Mouse (Mus musculus) heart, embryonic 14.5 days (tissue): ENCODE measurements around the gene Fuca1. TPM values are rescaled to one million over a fixed set of nuclear protein-coding genes. Genes with fewer than 3 reads are reported as not detected.
A peak's percentile ranks its signal among the peaks of the same experiment; 100 is the strongest.
"Not testable (repeated sequence)": the region's sequence is repeated elsewhere in the genome, so short reads cannot be mapped to it uniquely, and the experiment has no call there.

ENCODE experiments used
- ATAC-seq: fragments of 200-750 bp; cut with Nextera tagmentation; 2 replicates; pipeline ENCODE4 v1.8.0; 2017; ENCODE audit warnings: low read depth, moderate TSS enrichment; ENCODE audit not compliant: insufficient number of reproducible peaks, insufficient read depth, low FRiP score
- H3K27ac ChIP-seq, 2 experiments: fragments of 200-500 bp in 1 of 2; fragments of 300-500 bp in 1 of 2; sonication (generic) in 1 of 2; replicated peaks in 1 of 2; 2 replicates each; pipeline ENCODE4 v1.5.1; 2012 to 2014; ENCODE audit warnings: low read depth in 2 of 2, low read length in 2 of 2, control low read depth in 1 of 2, mild to moderate bottlenecking in 1 of 2, mixed read lengths in 1 of 2; ENCODE audit not compliant: control insufficient read depth in 1 of 2, insufficient read depth in 1 of 2
- H3K27me3 ChIP-seq: fragments of 300-500 bp; sonication (generic); 2 replicates; pipeline ENCODE4 v1.6.1; 2014; ENCODE audit warnings: mild to moderate bottlenecking, low read length, control low read depth; ENCODE audit not compliant: control insufficient read depth, insufficient read depth
- H3K36me3 ChIP-seq: fragments of 300-500 bp; sonication (generic); 2 replicates; pipeline ENCODE4 v1.6.1; 2014; ENCODE audit warnings: mild to moderate bottlenecking, control low read depth, low read length, mixed read lengths; ENCODE audit not compliant: control insufficient read depth, insufficient read depth
- H3K4me1 ChIP-seq, 2 experiments: fragments of 200-500 bp in 1 of 2; fragments of 300-500 bp in 1 of 2; sonication (generic) in 1 of 2; 2 replicates each; pipeline ENCODE4 v1.6.1; 2012 to 2014; ENCODE audit warnings: low read length in 2 of 2, control low read depth in 1 of 2, mixed read lengths in 1 of 2; ENCODE audit not compliant: control insufficient read depth in 2 of 2, insufficient read depth in 2 of 2
- H3K4me2 ChIP-seq: fragments of 300-500 bp; sonication (generic); 2 replicates; pipeline ENCODE4 v1.6.1; 2014; ENCODE audit warnings: mild to moderate bottlenecking, low read length
- H3K4me3 ChIP-seq, 2 experiments: fragments of 200-500 bp in 1 of 2; fragments of 300-500 bp in 1 of 2; sonication (generic) in 1 of 2; 2 replicates each; pipeline ENCODE4 v1.5.1; 2012 to 2014; ENCODE audit warnings: low read length in 2 of 2, mild to moderate bottlenecking in 2 of 2, control low read depth in 1 of 2, low read depth in 1 of 2, moderate library complexity in 1 of 2; ENCODE audit not compliant: control insufficient read depth in 1 of 2, insufficient read depth in 1 of 2
- H3K9ac ChIP-seq: fragments of 300-500 bp; sonication (generic); 2 replicates; pipeline ENCODE4 v1.6.1; 2014; ENCODE audit warnings: mild to moderate bottlenecking, low read length
- H3K9me3 ChIP-seq: fragments of 300-500 bp; sonication (generic); 2 replicates; pipeline ENCODE4 v1.6.1; 2016; ENCODE audit warnings: low read length, control low read depth; ENCODE audit not compliant: control insufficient read depth
- WGBS: fragments of 180-500 bp; shearing (Covaris S2); extraction: QIAGEN DNeasy Blood & Tissue Kit; methylation state at CpG from one replicate; pipeline ENCODE4 v1.1.7; 2014; 5-methylcytosine and 5-hydroxymethylcytosine counted together
- polyA plus RNA-seq: library from polyadenylated mRNA; unstranded; fragments of >200 nt; fragmentation: Nextera tagmentation; extraction: Ambion mirVana; gene quantifications from 2 replicates; pipeline ENCODE4 v1.2.1, GENCODE M21; 2014

Fuca1 gene
- polyA plus RNA-seq, 1 experiment from 2014 or later, result 63.0 TPM

DNA sequence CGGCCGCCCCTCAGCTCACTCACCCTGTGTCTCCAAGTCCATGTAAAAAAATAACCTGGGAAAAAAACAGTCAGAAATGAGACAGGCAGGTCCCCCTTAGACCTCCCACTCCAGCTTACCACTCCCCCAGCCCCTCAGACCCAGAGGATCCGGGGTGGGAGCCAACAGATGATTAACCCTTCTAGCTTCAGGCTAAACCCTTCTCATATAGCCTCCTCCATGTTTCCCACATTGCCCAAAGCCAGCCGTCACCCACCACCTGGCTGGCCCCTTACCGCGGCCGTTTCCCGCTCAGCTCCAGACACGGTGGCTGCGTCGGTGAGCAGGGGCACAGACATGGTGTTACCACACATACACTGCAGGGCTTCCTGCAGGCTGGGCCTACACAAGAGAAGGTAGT lies 50.0 kb downstream of the Fuca1 start:
- Histone ChIP-seq H3K36me3 (peaks cover 64% of the 10 kb centered on the region), H3K4me1 (peaks cover 11 to 12% of the 10 kb centered on the region in 2 experiments), H3K9ac (no peak overlapping the region), H3K4me3 (no peak overlapping the region), H3K4me2 (no peak overlapping the region), H3K27ac (no peak overlapping the region), H3K9me3 (no peaks in the 10 kb centered on the region), H3K27me3 (no peaks in the 10 kb centered on the region)
- WGBS, result 90% methylated on average over 11 of the region's 11 CpGs
- ATAC-seq, result no peak

DNA sequence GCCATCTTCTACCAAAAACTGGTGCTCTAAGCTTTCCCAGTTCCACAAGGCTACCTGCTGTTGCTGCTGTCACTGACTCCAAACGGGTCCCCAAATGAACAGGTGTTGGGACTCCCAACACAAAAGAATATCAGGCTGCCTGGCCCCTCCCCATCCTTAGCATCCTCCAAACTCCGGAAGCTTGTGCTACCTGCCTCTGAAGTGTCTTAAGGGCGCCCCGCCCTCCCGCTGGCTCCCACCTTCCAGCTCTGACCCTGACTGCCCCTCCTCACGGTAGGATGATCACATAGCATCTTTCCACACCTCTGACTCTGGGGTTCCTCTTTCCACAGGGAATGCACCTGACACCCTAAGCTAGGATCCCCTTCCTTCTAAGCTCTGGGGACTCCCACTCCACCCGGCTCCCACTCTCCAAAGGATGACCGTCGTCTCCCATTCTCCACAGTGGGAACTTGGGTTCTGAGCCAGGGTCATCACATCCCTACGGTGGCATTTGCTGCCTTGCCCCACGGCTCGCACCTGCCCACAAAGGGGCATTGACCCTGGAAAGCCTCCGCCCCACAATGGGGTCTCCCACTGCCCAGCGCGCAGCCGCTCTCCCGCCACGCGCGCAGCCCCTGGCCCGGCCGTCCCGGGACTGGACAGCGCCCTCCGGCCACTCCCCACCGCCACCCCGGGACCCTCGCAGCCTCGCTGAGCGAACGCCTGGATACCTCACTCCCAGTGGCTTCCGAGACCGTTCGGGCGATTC lies 51.4 kb downstream of the Fuca1 start:
- WGBS, result under 1% methylated on average over 35 of the region's 35 CpGs
- Histone ChIP-seq H3K36me3 (peaks cover 65% of the 10 kb centered on the region), H3K27ac (peak overlapping the region in 1 of 2 experiments; percentile 45; a peak in 1 of 4 replicates), H3K9me3 (no peaks in the 10 kb centered on the region), H3K9ac (peak overlapping the region; percentile 96), H3K4me1 (peaks cover 11 to 12% of the 10 kb centered on the region in 2 experiments), H3K27me3 (no peaks in the 10 kb centered on the region), H3K4me3 (peak overlapping the region; percentile 75 to 97), H3K4me2 (peak overlapping the region; percentile 93)
- peak; percentile 11; the same call in 1 of the 2 replicates for ATAC-seq

DNA sequence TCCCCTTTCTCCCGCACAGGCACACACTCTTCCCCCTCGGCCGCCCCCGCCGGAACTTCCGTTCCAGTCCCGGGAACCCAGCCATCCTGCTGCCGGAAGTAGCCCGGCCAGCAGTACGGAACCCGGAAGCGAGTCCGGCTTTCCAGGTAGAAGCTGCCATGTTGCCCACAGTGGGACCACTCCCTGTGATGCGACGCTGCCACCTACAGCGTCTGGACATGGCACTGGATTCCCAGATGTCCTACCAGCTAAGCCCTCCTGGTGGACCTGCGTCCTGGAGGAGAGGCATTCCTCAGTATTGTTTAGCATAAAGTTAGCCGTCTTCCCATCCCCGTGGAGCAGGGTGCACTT lies 52.0 kb downstream of the Fuca1 start, which contains the start of gene Lypla2:
Lypla2 (minus strand) TSS at position 71 of the 351 bp plus-strand sequence.
- Histone ChIP-seq H3K9ac (peak within 1 kb of the TSS; percentile 96), H3K9me3 (no peaks in the 10 kb centered on the region), H3K4me3 (peak within 1 kb of the TSS; percentile 75 to 97), H3K4me1 (peaks cover 11 to 12% of the 10 kb centered on the region in 2 experiments), H3K27ac (peak within 1 kb of the TSS; percentile 23 to 45; a peak in 3 of 4 replicates), H3K4me2 (peak within 1 kb of the TSS; percentile 93), H3K36me3 (peaks cover 63% of the 10 kb centered on the region), H3K27me3 (no peaks in the 10 kb centered on the region)
- ATAC-seq, result peak; percentile 60; the same call in 1 of the 2 replicates
- WGBS, result 1% methylated on average over 19 of the region's 19 CpGs

DNA sequence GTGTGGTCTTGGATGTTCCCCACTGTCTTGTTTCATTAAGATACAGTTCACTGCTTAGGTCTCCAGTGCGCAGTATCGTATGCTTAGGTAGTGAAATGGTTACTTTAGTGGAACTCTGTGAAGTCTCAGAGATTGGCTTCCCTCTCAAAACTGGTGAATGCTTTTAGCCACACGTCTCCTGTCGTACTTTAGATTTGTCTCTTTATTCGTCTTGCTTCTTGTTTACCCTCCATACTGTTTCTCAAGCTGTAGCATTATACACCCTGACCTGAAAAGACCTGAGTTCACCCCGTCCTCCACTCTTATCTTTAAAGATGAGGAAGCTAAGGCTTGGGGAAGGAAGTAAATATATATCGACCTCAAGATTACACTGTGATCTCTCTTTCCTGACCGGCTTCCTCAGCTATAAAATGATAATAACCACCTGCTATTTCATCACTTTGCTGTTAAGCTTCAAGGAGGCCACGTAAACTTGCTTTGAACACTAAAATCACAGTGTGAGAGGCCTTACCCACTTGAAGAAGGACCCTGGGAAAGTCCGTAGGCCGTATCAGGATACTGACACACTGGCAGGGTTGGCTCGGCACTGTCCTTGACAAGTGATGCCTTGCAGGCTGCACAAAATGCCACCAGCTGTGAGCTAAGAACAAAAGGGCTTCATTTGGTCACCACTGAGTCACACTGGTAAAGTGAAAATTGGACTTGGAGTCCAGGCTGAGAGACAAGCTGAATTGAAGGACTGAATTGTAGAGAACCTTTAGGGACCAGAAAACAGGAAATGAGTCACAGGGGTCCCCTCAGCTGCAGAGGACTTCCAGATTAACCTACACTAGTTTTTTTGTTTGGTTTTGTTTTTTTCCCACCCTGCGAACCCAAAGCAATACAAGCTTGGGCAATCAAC lies 52.6 kb downstream of the Fuca1 start:
- ATAC-seq, result no peak
- H3K9me3 ChIP-seq, result no peaks in the 10 kb centered on the region
- 49% methylated on average over 13 of the region's 13 CpGs for WGBS
- peaks cover 11 to 12% of the 10 kb centered on the region in 2 experiments for H3K4me1 ChIP-seq
- peak overlapping the region; percentile 15 to 23; a peak in 2 of 4 replicates for H3K27ac ChIP-seq
- H3K9ac ChIP-seq, result peak overlapping the region; percentile 96; the same call in 1 of the 2 replicates
- peak overlapping the region; percentile 93 for H3K4me2 ChIP-seq
- peak overlapping the region; percentile 75 to 97 for H3K4me3 ChIP-seq
- peaks cover 57% of the 10 kb centered on the region for H3K36me3 ChIP-seq
- no peaks in the 10 kb centered on the region for H3K27me3 ChIP-seq

DNA sequence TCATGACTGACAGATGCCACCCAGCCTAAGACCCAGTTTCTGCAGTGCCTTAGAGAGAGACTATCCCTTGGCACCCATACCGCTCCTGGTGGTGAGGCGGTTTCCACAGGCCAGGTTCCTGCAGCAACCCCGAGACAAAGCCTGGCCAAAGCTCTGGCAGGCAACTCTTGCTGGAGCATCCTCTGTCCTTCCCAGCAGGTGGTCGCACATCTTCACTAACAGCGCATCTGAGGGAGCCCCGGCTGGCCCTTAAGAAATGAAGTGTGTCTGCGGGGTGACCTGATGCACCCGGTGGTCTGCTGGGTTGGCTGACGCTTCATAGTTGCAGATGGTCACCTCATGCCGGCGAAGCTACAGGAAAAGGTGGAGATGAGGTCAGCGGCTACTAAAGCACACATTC lies 55.6 kb downstream of the Fuca1 start:
- Histone ChIP-seq H3K27me3 (no peaks in the 10 kb centered on the region), H3K4me1 (peaks cover 8 to 12% of the 10 kb centered on the region in 2 experiments), H3K9me3 (no peaks in the 10 kb centered on the region), H3K4me2 (no peak overlapping the region), H3K9ac (no peak overlapping the region), H3K4me3 (no peak overlapping the region), H3K36me3 (peaks cover 48% of the 10 kb centered on the region), H3K27ac (no peak overlapping the region)
- 89% methylated on average over 12 of the region's 12 CpGs for WGBS
- no peak for ATAC-seq

DNA sequence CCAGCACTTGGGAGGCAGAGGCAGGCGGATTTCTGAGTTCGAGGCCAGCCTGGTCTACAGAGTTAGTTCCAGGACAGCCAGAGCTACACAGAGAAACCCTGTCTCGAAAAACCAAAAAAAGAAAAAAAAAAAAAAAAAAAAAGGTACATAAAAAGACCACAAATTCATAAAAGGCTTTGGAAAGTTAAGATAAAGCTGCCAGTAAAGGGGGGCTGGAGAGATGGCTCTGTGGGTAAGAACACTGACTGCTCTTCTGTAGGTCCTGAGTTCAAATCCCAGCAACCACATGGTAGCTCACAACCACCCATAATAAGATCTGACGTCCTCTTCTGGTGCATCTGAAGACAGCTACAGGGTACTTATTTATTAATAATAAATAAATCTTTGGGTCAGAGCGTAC lies 59.7 kb downstream of the Fuca1 start:
- not testable (repeated sequence) for H3K9me3 ChIP-seq, ATAC-seq, H3K4me1 ChIP-seq, H3K4me2 ChIP-seq, H3K27me3 ChIP-seq, H3K27ac ChIP-seq, H3K9ac ChIP-seq, H3K4me3 ChIP-seq
- WGBS, result 96% methylated on average over 5 of the region's 5 CpGs
- H3K36me3 ChIP-seq, result peaks cover 73% of the 10 kb centered on the region

DNA sequence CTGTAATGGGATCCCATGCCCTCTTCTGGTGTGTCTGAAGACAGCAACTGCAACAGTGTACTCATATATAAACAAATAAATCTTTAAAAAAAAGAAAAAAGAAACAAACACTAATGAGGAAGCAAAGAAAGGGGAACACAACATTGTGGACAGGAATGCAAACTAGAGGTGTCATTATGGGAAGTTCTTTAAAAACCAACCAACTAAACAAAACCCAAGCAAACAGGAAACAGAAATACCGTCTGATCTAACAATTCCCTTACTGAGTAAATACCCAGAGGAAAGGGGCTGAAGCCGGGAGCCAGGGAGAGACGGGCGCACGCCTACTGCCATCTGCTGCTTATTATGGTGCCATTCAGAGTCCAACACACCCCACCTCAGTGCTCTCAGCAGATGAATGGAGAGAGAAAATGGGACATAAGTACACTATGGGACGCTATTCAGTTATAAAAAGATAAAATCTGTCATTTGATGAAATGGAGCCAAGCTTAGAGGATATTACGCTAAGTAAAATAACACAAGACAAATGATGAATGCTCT lies 61.1 kb downstream of the Fuca1 start:
- H3K36me3 ChIP-seq, result peaks cover 62% of the 10 kb centered on the region
- WGBS, result 77% methylated on average over 7 of the region's 7 CpGs
- no peaks in the 10 kb centered on the region for H3K9me3 ChIP-seq
- H3K4me3 ChIP-seq, result no peak overlapping the region
- no peak for ATAC-seq
- no peaks in the 10 kb centered on the region for H3K27me3 ChIP-seq
- peaks cover 5 to 10% of the 10 kb centered on the region in 2 experiments; a peak in 3 of 4 replicates for H3K4me1 ChIP-seq
- H3K4me2 ChIP-seq, result no peak overlapping the region
- H3K9ac ChIP-seq, result no peak overlapping the region
- H3K27ac ChIP-seq, result no peak overlapping the region
